Mouse (Mus musculus) bone marrow macrophage, adult 2 months (primary cell): ENCODE results near the gene Atp2b1.

Experiments used
- CTCF ChIP-seq: IDR thresholded peaks from 2 replicates; pipeline ENCODE4 v1.5.1; 2012; ENCODE audit warnings: low read depth, mild to moderate bottlenecking, low read length, moderate library complexity
- POLR2A ChIP-seq: IDR thresholded peaks from 2 replicates; pipeline ENCODE4 v1.6.1; 2012; ENCODE audit warnings: mild to moderate bottlenecking, low read depth, low read length, borderline replicate concordance

DNA sequence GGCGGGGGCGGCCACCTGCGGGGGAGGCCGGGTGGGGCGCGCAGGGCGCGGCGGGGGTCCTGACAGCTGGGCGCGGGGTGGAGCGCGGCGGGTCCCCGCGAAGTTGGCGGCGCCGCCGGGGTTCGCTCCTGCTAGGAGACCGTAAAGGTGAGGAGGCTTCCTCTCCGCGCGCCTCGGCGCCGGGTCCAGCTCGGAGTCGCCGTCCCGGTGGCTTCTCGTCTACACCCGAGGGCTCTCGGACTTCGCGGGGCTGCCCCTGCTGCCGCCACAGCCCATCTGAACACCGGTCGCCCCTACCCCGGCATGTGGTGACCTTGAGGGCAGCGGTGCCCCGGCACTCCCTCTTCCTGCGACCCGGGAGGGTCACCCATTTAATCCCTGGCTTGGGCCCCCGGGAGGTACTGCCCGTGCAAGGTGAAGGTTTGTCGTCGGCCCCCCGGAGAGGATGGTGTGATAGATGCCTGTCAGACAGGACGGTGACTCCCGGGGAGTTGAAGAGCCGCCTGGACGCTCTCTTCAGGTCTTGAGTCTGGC lies 1.3 kb downstream of the Atp2b1 start:
- no peak for TF ChIP-seq CTCF
- no peak for TF ChIP-seq POLR2A
